Mouse (Mus musculus) erythroblast, embryonic 14.5 days (primary cell): ENCODE measurements around the gene Gpr176. TPM values are rescaled to one million over a fixed set of nuclear protein-coding genes. Genes with fewer than 3 reads are reported as not detected.

Source experiments
- H3K27me3 ChIP-seq: 2 replicates; pipeline ENCODE4 v1.6.1; 2012; ENCODE audit warnings: inconsistent platforms; ENCODE audit not compliant: control insufficient read depth
- H3K36me3 ChIP-seq: 2 replicates; pipeline ENCODE4 v1.6.1; 2012; ENCODE audit warnings: mild to moderate bottlenecking, inconsistent platforms; ENCODE audit not compliant: control insufficient read depth
- H3K4me1 ChIP-seq: 2 replicates; pipeline ENCODE4 v1.6.1; 2012; ENCODE audit warnings: inconsistent platforms; ENCODE audit not compliant: control insufficient read depth
- H3K4me3 ChIP-seq: replicated peaks from 2 replicates; pipeline ENCODE3; 2012; ENCODE audit warnings: moderate library complexity, mild to moderate bottlenecking, inconsistent platforms
- H3K9me3 ChIP-seq: 2 replicates; pipeline ENCODE4 v1.6.1; 2012; ENCODE audit warnings: low read length, inconsistent platforms, mixed read lengths; ENCODE audit not compliant: control insufficient read depth
- GATA1 ChIP-seq: IDR thresholded peaks from 2 replicates; pipeline ENCODE4 v1.6.1; 2012; ENCODE audit warnings: low read length, inconsistent platforms, mixed read lengths
- TAL1 ChIP-seq: IDR thresholded peaks from 3 replicates; pipeline ENCODE4 v1.6.1; 2012; ENCODE audit warnings: low read length, inconsistent platforms, mixed read lengths
- polyA plus RNA-seq: library from polyadenylated mRNA; stranded (reverse); fragments of >175 nt; gene quantifications from 2 replicates; pipeline ENCODE4 v1.2.3, GENCODE M21; 2012

Gpr176 gene
- polyA plus RNA-seq, result not detected in 2 replicates

- no peak for TF ChIP-seq TAL1
- peaks cover 6% of the 10 kb centered on the region for H3K4me1 ChIP-seq
- peaks cover 56% of the 10 kb centered on the region for H3K27me3 ChIP-seq
- no peaks in the 10 kb centered on the region for H3K36me3 ChIP-seq
- peak within 1 kb of the TSS; percentile 44 for H3K4me3 ChIP-seq
- peaks cover 9% of the 10 kb centered on the region; the same call in 1 of the 2 replicates for H3K9me3 ChIP-seq
These were observed at the start of gene Gpr176 for GRCm38 (mm10) chr2:118372901-118373571. Gene Gpr176 (minus strand): TSS chr2:118373419.

GRCm38 (mm10) chr2:118422385-118422784 is 49.2 kb upstream of the Gpr176 start:
- Histone ChIP-seq H3K27me3 (no peaks in the 10 kb centered on the region), H3K9me3 (no peaks in the 10 kb centered on the region), H3K4me3 (no peak overlapping the region), H3K4me1 (no peaks in the 10 kb centered on the region), H3K36me3 (peaks cover 44% of the 10 kb centered on the region)
- TF ChIP-seq TAL1, result no peak
- TF ChIP-seq GATA1, result no peak

GRCm38 (mm10) chr2:118421951-118422350 is 48.7 kb upstream of the Gpr176 start:
- TF ChIP-seq TAL1, result no peak
- TF ChIP-seq GATA1, result no peak
- Histone ChIP-seq H3K4me3 (no peak overlapping the region), H3K36me3 (peaks cover 46% of the 10 kb centered on the region)

GRCm38 (mm10) chr2:118418076-118418475 is 44.9 kb upstream of the Gpr176 start:
- no peaks in the 10 kb centered on the region for H3K9me3 ChIP-seq
- H3K36me3 ChIP-seq, result peaks cover 59% of the 10 kb centered on the region
- H3K4me1 ChIP-seq, result no peaks in the 10 kb centered on the region
- no peak for TF ChIP-seq TAL1
- H3K27me3 ChIP-seq, result no peaks in the 10 kb centered on the region
- no peak overlapping the region for H3K4me3 ChIP-seq

More at GRCm38 (mm10) chr2:118421951-118422350, 48.7 kb upstream of the Gpr176 start:
- Histone ChIP-seq H3K9me3 (no peaks in the 10 kb centered on the region), H3K4me1 (no peaks in the 10 kb centered on the region), H3K27me3 (no peaks in the 10 kb centered on the region)

GRCm38 (mm10) chr2:118415601-118416355 is 42.6 kb upstream of the Gpr176 start:
- TF ChIP-seq TAL1 (no peak), GATA1 (no peak)
- Histone ChIP-seq H3K27me3 (no peaks in the 10 kb centered on the region), H3K36me3 (peaks cover 62% of the 10 kb centered on the region), H3K4me3 (no peak overlapping the region), H3K4me1 (no peaks in the 10 kb centered on the region), H3K9me3 (no peaks in the 10 kb centered on the region)

GRCm38 (mm10) chr2:118412821-118413220 is 39.6 kb upstream of the Gpr176 start:
- Histone ChIP-seq H3K4me3 (no peak overlapping the region), H3K27me3 (no peaks in the 10 kb centered on the region), H3K4me1 (no peaks in the 10 kb centered on the region), H3K9me3 (no peaks in the 10 kb centered on the region), H3K36me3 (peaks cover 58% of the 10 kb centered on the region)
- no peak for TF ChIP-seq TAL1
- TF ChIP-seq GATA1, result no peak

- H3K9me3 ChIP-seq, result no peaks in the 10 kb centered on the region
- no peak for TF ChIP-seq TAL1
- no peak for TF ChIP-seq GATA1
- peaks cover 44% of the 10 kb centered on the region for H3K36me3 ChIP-seq
- H3K27me3 ChIP-seq, result no peaks in the 10 kb centered on the region
- H3K4me1 ChIP-seq, result no peaks in the 10 kb centered on the region
- no peak overlapping the region for H3K4me3 ChIP-seq
These were observed 35.2 kb upstream of the Gpr176 start for GRCm38 (mm10) chr2:118408336-118408895.

GRCm38 (mm10) chr2:118406811-118407210 is 33.6 kb upstream of the Gpr176 start:
- peaks cover 31% of the 10 kb centered on the region for H3K36me3 ChIP-seq
- H3K4me1 ChIP-seq, result no peaks in the 10 kb centered on the region
- TF ChIP-seq GATA1 (no peak), TAL1 (no peak)
- H3K9me3 ChIP-seq, result no peaks in the 10 kb centered on the region
- no peak overlapping the region for H3K4me3 ChIP-seq
- H3K27me3 ChIP-seq, result no peaks in the 10 kb centered on the region

- Histone ChIP-seq H3K9me3 (no peaks in the 10 kb centered on the region), H3K4me1 (no peaks in the 10 kb centered on the region), H3K27me3 (no peaks in the 10 kb centered on the region), H3K4me3 (no peak overlapping the region), H3K36me3 (peaks cover 30% of the 10 kb centered on the region)
- TF ChIP-seq TAL1, result no peak
- TF ChIP-seq GATA1, result no peak
These were observed 32.3 kb upstream of the Gpr176 start for GRCm38 (mm10) chr2:118405568-118405967.

GRCm38 (mm10) chr2:118404336-118404735 is 31.1 kb upstream of the Gpr176 start:
- Histone ChIP-seq H3K4me1 (no peaks in the 10 kb centered on the region), H3K4me3 (no peak overlapping the region), H3K27me3 (no peaks in the 10 kb centered on the region), H3K36me3 (peaks cover 25% of the 10 kb centered on the region), H3K9me3 (no peaks in the 10 kb centered on the region)
- no peak for TF ChIP-seq TAL1
- TF ChIP-seq GATA1, result no peak
